Mouse (Mus musculus): Measurements from ENCODE around the gene Dnajc7. TPM values are rescaled to one million over a fixed set of nuclear protein-coding genes. Genes with fewer than 3 reads are reported as not detected.

Gene Dnajc7
- polyA plus RNA-seq, 2 experiments = 73.3 to 225 TPM

DNA sequence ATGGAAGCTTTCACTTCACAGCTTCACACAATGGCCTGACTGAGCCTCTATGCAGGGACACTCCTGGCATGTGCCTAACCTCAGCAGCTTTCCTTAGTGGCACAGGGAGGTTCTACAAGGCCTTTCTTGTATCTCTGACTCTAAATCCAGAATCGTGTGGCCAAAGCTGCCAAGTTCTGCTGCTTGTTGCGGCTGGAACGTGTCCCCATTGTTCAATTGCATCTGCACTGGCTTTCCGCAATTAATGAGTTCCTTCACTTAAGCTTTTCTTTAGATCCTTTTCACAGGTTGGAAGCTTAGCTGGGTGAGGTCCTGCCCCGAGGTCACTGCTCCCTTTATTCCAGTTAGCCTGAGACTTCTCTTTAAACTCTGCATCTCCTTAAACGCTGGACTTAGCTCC, 86.1 kb downstream of the Dnajc7 start:
- Histone ChIP-seq H3K36me3 (ENCODE audit: control insufficient read depth, insufficient read depth, low read length) (no peaks in the 10 kb centered on the region), H3K9ac (ENCODE audit: low read depth, low read length, severe bottlenecking) (no peak overlapping the region), H3K4me1 (ENCODE audit: control insufficient read depth, insufficient read depth, low read length) (no peaks in the 10 kb centered on the region), H3K4me3 (replicated peaks; ENCODE audit: low read length) (no peak overlapping the region), H3K27ac (replicated peaks; ENCODE audit: low read depth, low read length) (no peak overlapping the region), H3K4me2 (replicated peaks; ENCODE audit: low read depth, low read length, severe bottlenecking) (no peak overlapping the region), H3K9me3 (ENCODE audit: control insufficient read depth, low read length) (no peaks in the 10 kb centered on the region), H3K27me3 (ENCODE audit: control insufficient read depth, insufficient read depth, low read length) (no peaks in the 10 kb centered on the region)
- WGBS = 75% methylated on average over 6 of the region's 6 CpGs
- ATAC-seq (ENCODE audit: low FRiP score, low read depth) (no peak), DNase-seq (ENCODE audit: low spot score) (no peak)
- no peak for TF ChIP-seq POLR2A (IDR thresholded peaks at IDR 0.05; ENCODE audit: borderline replicate concordance, extremely low read depth, insufficient read depth, insufficient read length)

Other genes starting within 250 kb of the Dnajc7 start
- gene Jup, start 222.4 kb downstream of the Dnajc7 start, polyA plus RNA-seq (2012; rRNA removed) = 111 and 123 TPM in 2 replicates
- gene Jup, start 222.4 kb downstream of the Dnajc7 start, polyA plus RNA-seq (2014; fragmentation: Nextera tagmentation; extraction: Ambion mirVana) = 145 and 159 TPM in 2 replicates
- 120 and 160 TPM in 2 replicates for gene P3h4, start 205.3 kb downstream of the Dnajc7 start, polyA plus RNA-seq (2012; rRNA removed)
- gene P3h4, start 205.3 kb downstream of the Dnajc7 start, polyA plus RNA-seq (2014; fragmentation: Nextera tagmentation; extraction: Ambion mirVana) = 92.1 and 95.2 TPM in 2 replicates
- gene Fkbp10, start 204.5 kb downstream of the Dnajc7 start, polyA plus RNA-seq (2012; rRNA removed) = 251 and 316 TPM in 2 replicates
- gene Fkbp10, start 204.5 kb downstream of the Dnajc7 start, polyA plus RNA-seq (2014; fragmentation: Nextera tagmentation; extraction: Ambion mirVana) = 179 and 187 TPM in 2 replicates
- gene Nt5c3b, start 178.4 kb downstream of the Dnajc7 start, polyA plus RNA-seq (2012; rRNA removed) = 131 and 140 TPM in 2 replicates
- gene Nt5c3b, start 178.4 kb downstream of the Dnajc7 start, polyA plus RNA-seq (2014; fragmentation: Nextera tagmentation; extraction: Ambion mirVana) = 138 and 147 TPM in 2 replicates
- 1.9 and 2.5 TPM in 2 replicates for gene Klhl10, start 178.3 kb downstream of the Dnajc7 start, polyA plus RNA-seq (2012; rRNA removed)
- 0.74 and 1.0 TPM in 2 replicates for gene Klhl10, start 178.3 kb downstream of the Dnajc7 start, polyA plus RNA-seq (2014; fragmentation: Nextera tagmentation; extraction: Ambion mirVana)
- 5.5 and 5.8 TPM in 2 replicates for gene Klhl11, start 147.4 kb downstream of the Dnajc7 start, polyA plus RNA-seq (2012; rRNA removed)
- 11.5 and 12.5 TPM in 2 replicates for gene Klhl11, start 147.4 kb downstream of the Dnajc7 start, polyA plus RNA-seq (2014; fragmentation: Nextera tagmentation; extraction: Ambion mirVana)
- gene Acly, start 92.2 kb downstream of the Dnajc7 start, polyA plus RNA-seq (2012; rRNA removed) = 108 and 118 TPM in 2 replicates
- 156 and 159 TPM in 2 replicates for gene Acly, start 92.2 kb downstream of the Dnajc7 start, polyA plus RNA-seq (2014; fragmentation: Nextera tagmentation; extraction: Ambion mirVana)
- gene Ttc25, start 74.6 kb downstream of the Dnajc7 start, polyA plus RNA-seq (2012; rRNA removed) = 0.42 and 0.55 TPM in 2 replicates
- gene Ttc25, start 74.6 kb downstream of the Dnajc7 start, polyA plus RNA-seq (2014; fragmentation: Nextera tagmentation; extraction: Ambion mirVana) = 0.14 and 0.40 TPM in 2 replicates
- 15.9 and 17.0 TPM in 2 replicates for gene Cnp, start 45.3 kb downstream of the Dnajc7 start, polyA plus RNA-seq (2012; rRNA removed)
- gene Cnp, start 45.3 kb downstream of the Dnajc7 start, polyA plus RNA-seq (2014; fragmentation: Nextera tagmentation; extraction: Ambion mirVana) = 21.3 and 26.0 TPM in 2 replicates
- gene Nkiras2, start 924 bp downstream of the Dnajc7 start, polyA plus RNA-seq (2012; rRNA removed) = 68.7 and 90.5 TPM in 2 replicates
- 76.4 and 82.9 TPM in 2 replicates for gene Nkiras2, start 924 bp downstream of the Dnajc7 start, polyA plus RNA-seq (2014; fragmentation: Nextera tagmentation; extraction: Ambion mirVana)
- 6.4 and 10.0 TPM in 2 replicates for gene Zfp385c, start 72.3 kb upstream of the Dnajc7 start, polyA plus RNA-seq (2012; rRNA removed)
- 0.72 and 1.5 TPM in 2 replicates for gene Zfp385c, start 72.3 kb upstream of the Dnajc7 start, polyA plus RNA-seq (2014; fragmentation: Nextera tagmentation; extraction: Ambion mirVana)
- gene Dhx58, start 84.1 kb upstream of the Dnajc7 start, polyA plus RNA-seq (2012; rRNA removed) = 3.2 and 3.9 TPM in 2 replicates
- gene Dhx58, start 84.1 kb upstream of the Dnajc7 start, polyA plus RNA-seq (2014; fragmentation: Nextera tagmentation; extraction: Ambion mirVana) = 2.2 and 2.3 TPM in 2 replicates
- 70.8 and 78.1 TPM in 2 replicates for gene Kat2a, start 92.3 kb upstream of the Dnajc7 start, polyA plus RNA-seq (2012; rRNA removed)
- 55.8 and 57.4 TPM in 2 replicates for gene Kat2a, start 92.3 kb upstream of the Dnajc7 start, polyA plus RNA-seq (2014; fragmentation: Nextera tagmentation; extraction: Ambion mirVana)
- not detected in 2 replicates for gene Hspb9, start 93.7 kb upstream of the Dnajc7 start, polyA plus RNA-seq (2012; rRNA removed)
- 0.77 TPM in 1 of 2 replicates, not detected in the other for gene Hspb9, start 93.7 kb upstream of the Dnajc7 start, polyA plus RNA-seq (2014; fragmentation: Nextera tagmentation; extraction: Ambion mirVana)
- gene Rab5c, start 118.0 kb upstream of the Dnajc7 start, polyA plus RNA-seq (2012; rRNA removed) = 188 and 227 TPM in 2 replicates
- 73.2 and 75.1 TPM in 2 replicates for gene Rab5c, start 118.0 kb upstream of the Dnajc7 start, polyA plus RNA-seq (2014; fragmentation: Nextera tagmentation; extraction: Ambion mirVana)
- 0.09 TPM in 2 replicates for gene Kcnh4, start 139.8 kb upstream of the Dnajc7 start, polyA plus RNA-seq (2012; rRNA removed)
- not detected in 2 replicates for gene Kcnh4, start 139.8 kb upstream of the Dnajc7 start, polyA plus RNA-seq (2014; fragmentation: Nextera tagmentation; extraction: Ambion mirVana)
- gene Hcrt, start 142.8 kb upstream of the Dnajc7 start, polyA plus RNA-seq (2012; rRNA removed) = not detected in 2 replicates
- gene Hcrt, start 142.8 kb upstream of the Dnajc7 start, polyA plus RNA-seq (2014; fragmentation: Nextera tagmentation; extraction: Ambion mirVana) = not detected in 2 replicates
- gene Ghdc, start 150.8 kb upstream of the Dnajc7 start, polyA plus RNA-seq (2012; rRNA removed) = 12.1 and 14.0 TPM in 2 replicates
- gene Ghdc, start 150.8 kb upstream of the Dnajc7 start, polyA plus RNA-seq (2014; fragmentation: Nextera tagmentation; extraction: Ambion mirVana) = 3.7 and 5.7 TPM in 2 replicates
- gene Stat5b, start 230.6 kb upstream of the Dnajc7 start, polyA plus RNA-seq (2012; rRNA removed) = 24.4 and 27.0 TPM in 2 replicates
- gene Stat5b, start 230.6 kb upstream of the Dnajc7 start, polyA plus RNA-seq (2014; fragmentation: Nextera tagmentation; extraction: Ambion mirVana) = 21.9 and 22.1 TPM in 2 replicates
- 8.0 and 11.3 TPM in 2 replicates for gene Stat5a, start 239.2 kb upstream of the Dnajc7 start, polyA plus RNA-seq (2012; rRNA removed)
- 5.3 and 7.8 TPM in 2 replicates for gene Stat5a, start 239.2 kb upstream of the Dnajc7 start, polyA plus RNA-seq (2014; fragmentation: Nextera tagmentation; extraction: Ambion mirVana)